Mouse (Mus musculus): ENCODE data around the gene Ffar4. TPM values are rescaled to one million over a fixed set of nuclear protein-coding genes. Genes with fewer than 3 reads are reported as not detected.

Gene Ffar4
- polyA plus RNA-seq, 1 experiment = not detected

GRCm38 (mm10) chr19:38109506-38110242, 12.8 kb downstream of the Ffar4 start:
- H3K27me3 ChIP-seq (ENCODE audit: control insufficient read depth, insufficient read depth, insufficient read length) = peaks cover 8% of the 10 kb centered on the region
- H3K4me2 ChIP-seq (ENCODE audit: low read depth) = no peak overlapping the region
- no peak overlapping the region for H3ac ChIP-seq (ENCODE audit: control insufficient read depth, insufficient read length)
- H3K36me3 ChIP-seq (ENCODE audit: control insufficient read depth, insufficient read depth) = no peaks in the 10 kb centered on the region
- H3K4me3 ChIP-seq = no peak overlapping the region
- TF ChIP-seq MYOD1 (IDR thresholded peaks at IDR 0.05; ENCODE audit: control insufficient read depth in 1 of 3, insufficient read length in 2 of 3, low read depth in 2 of 3) (no peak), USF1 (IDR thresholded peaks at IDR 0.05; ENCODE audit: low read depth) (no peak), MYOG (IDR thresholded peaks at IDR 0.05; ENCODE audit: control insufficient read depth in 1 of 3, insufficient read depth in 1 of 3, insufficient read length in 2 of 3, low read depth in 2 of 3) (no peak), POLR2AphosphoS2 (IDR thresholded peaks at IDR 0.05; ENCODE audit: insufficient read length, low read depth) (no peak), MAX (IDR thresholded peaks at IDR 0.05; ENCODE audit: low read depth) (no peak), POLR2A (IDR thresholded peaks at IDR 0.05; ENCODE audit: insufficient read length, low read depth) (no peak), REST (IDR thresholded peaks at IDR 0.05; ENCODE audit: insufficient read depth, insufficient read length) (no peak), CEBPB (IDR thresholded peaks at IDR 0.05; ENCODE audit: insufficient read depth, poor library complexity, severe bottlenecking) (no peak), TCF12 (IDR thresholded peaks at IDR 0.05; ENCODE audit: insufficient read depth, poor library complexity, severe bottlenecking) (no peak)
- no peaks in the 10 kb centered on the region for H3K79me2 ChIP-seq (ENCODE audit: control insufficient read depth, insufficient read depth)

GRCm38 (mm10) chr19:38111056-38111455, 14.2 kb downstream of the Ffar4 start:
- H3K36me3 ChIP-seq (ENCODE audit: control insufficient read depth, insufficient read depth) = no peaks in the 10 kb centered on the region
- no peaks in the 10 kb centered on the region for H3K79me2 ChIP-seq (ENCODE audit: control insufficient read depth, insufficient read depth)
- H3K4me2 ChIP-seq (ENCODE audit: low read depth) = peak overlapping the region; percentile 64
- no peak for TF ChIP-seq MYOD1 (IDR thresholded peaks at IDR 0.05; ENCODE audit: control insufficient read depth in 1 of 3, insufficient read length in 2 of 3, low read depth in 2 of 3)
- no peak for TF ChIP-seq SRF (IDR thresholded peaks at IDR 0.05; ENCODE audit: control insufficient read depth, insufficient read length, low read depth)
- TF ChIP-seq REST (IDR thresholded peaks at IDR 0.05; ENCODE audit: insufficient read depth, insufficient read length) = no peak
- no peak for TF ChIP-seq MYOG (IDR thresholded peaks at IDR 0.05; ENCODE audit: control insufficient read depth in 1 of 3, insufficient read depth in 1 of 3, insufficient read length in 2 of 3, low read depth in 2 of 3)
- TF ChIP-seq POLR2AphosphoS2 (IDR thresholded peaks at IDR 0.05; ENCODE audit: insufficient read length, low read depth) = no peak
- TF ChIP-seq POLR2A (IDR thresholded peaks at IDR 0.05; ENCODE audit: insufficient read length, low read depth) = no peak
- no peak for TF ChIP-seq TCF12 (IDR thresholded peaks at IDR 0.05; ENCODE audit: insufficient read depth, poor library complexity, severe bottlenecking)
- TF ChIP-seq TCF3 (IDR thresholded peaks at IDR 0.05; ENCODE audit: insufficient read length, low read depth) = no peak
- TF ChIP-seq MAX (IDR thresholded peaks at IDR 0.05; ENCODE audit: low read depth) = no peak
- no peak for TF ChIP-seq CEBPB (IDR thresholded peaks at IDR 0.05; ENCODE audit: insufficient read depth, poor library complexity, severe bottlenecking)
- TF ChIP-seq E2F4 (IDR thresholded peaks at IDR 0.05; ENCODE audit: insufficient read depth) = no peak
- TF ChIP-seq USF1 (IDR thresholded peaks at IDR 0.05; ENCODE audit: low read depth) = no peak
- H3ac ChIP-seq (ENCODE audit: control insufficient read depth, insufficient read length) = no peak overlapping the region
- no peaks in the 10 kb centered on the region for H3K27me3 ChIP-seq (ENCODE audit: control insufficient read depth, insufficient read depth, insufficient read length)
- no peak overlapping the region for H3K4me3 ChIP-seq

- H3K79me2 ChIP-seq (ENCODE audit: control insufficient read depth, insufficient read depth) = no peaks in the 10 kb centered on the region
- no peak overlapping the region for H3K4me2 ChIP-seq (ENCODE audit: low read depth)
- no peak overlapping the region for H3ac ChIP-seq (ENCODE audit: control insufficient read depth, insufficient read length)
- TF ChIP-seq SRF (IDR thresholded peaks at IDR 0.05; ENCODE audit: control insufficient read depth, insufficient read length, low read depth) (no peak), MYOG (IDR thresholded peaks at IDR 0.05; ENCODE audit: control insufficient read depth in 1 of 3, insufficient read depth in 1 of 3, insufficient read length in 2 of 3, low read depth in 2 of 3) (no peak), POLR2AphosphoS2 (IDR thresholded peaks at IDR 0.05; ENCODE audit: insufficient read length, low read depth) (no peak), MAX (IDR thresholded peaks at IDR 0.05; ENCODE audit: low read depth) (no peak), CEBPB (IDR thresholded peaks at IDR 0.05; ENCODE audit: insufficient read depth, poor library complexity, severe bottlenecking) (no peak), TCF12 (IDR thresholded peaks at IDR 0.05; ENCODE audit: insufficient read depth, poor library complexity, severe bottlenecking) (no peak), TCF3 (IDR thresholded peaks at IDR 0.05; ENCODE audit: insufficient read length, low read depth) (no peak), E2F4 (IDR thresholded peaks at IDR 0.05; ENCODE audit: insufficient read depth) (no peak), MYOD1 (IDR thresholded peaks at IDR 0.05; ENCODE audit: control insufficient read depth in 1 of 3, insufficient read length in 2 of 3, low read depth in 2 of 3) (no peak), USF1 (IDR thresholded peaks at IDR 0.05; ENCODE audit: low read depth) (no peak), REST (IDR thresholded peaks at IDR 0.05; ENCODE audit: insufficient read depth, insufficient read length) (no peak), POLR2A (IDR thresholded peaks at IDR 0.05; ENCODE audit: insufficient read length, low read depth) (no peak)
- H3K27me3 ChIP-seq (ENCODE audit: control insufficient read depth, insufficient read depth, insufficient read length) = peaks cover 4% of the 10 kb centered on the region
- no peak overlapping the region for H3K4me3 ChIP-seq
- H3K36me3 ChIP-seq (ENCODE audit: control insufficient read depth, insufficient read depth) = no peaks in the 10 kb centered on the region
These were observed 15.7 kb downstream of the Ffar4 start for GRCm38 (mm10) chr19:38112575-38112974.

- no peaks in the 10 kb centered on the region for H3K36me3 ChIP-seq (ENCODE audit: control insufficient read depth, insufficient read depth)
- peaks cover 4% of the 10 kb centered on the region for H3K27me3 ChIP-seq (ENCODE audit: control insufficient read depth, insufficient read depth, insufficient read length)
- TF ChIP-seq POLR2A (IDR thresholded peaks at IDR 0.05; ENCODE audit: insufficient read length, low read depth) (no peak), USF1 (IDR thresholded peaks at IDR 0.05; ENCODE audit: low read depth) (no peak), TCF12 (IDR thresholded peaks at IDR 0.05; ENCODE audit: insufficient read depth, poor library complexity, severe bottlenecking) (no peak), POLR2AphosphoS2 (IDR thresholded peaks at IDR 0.05; ENCODE audit: insufficient read length, low read depth) (no peak), E2F4 (IDR thresholded peaks at IDR 0.05; ENCODE audit: insufficient read depth) (no peak), SRF (IDR thresholded peaks at IDR 0.05; ENCODE audit: control insufficient read depth, insufficient read length, low read depth) (no peak), MYOG (IDR thresholded peaks at IDR 0.05; ENCODE audit: control insufficient read depth in 1 of 3, insufficient read depth in 1 of 3, insufficient read length in 2 of 3, low read depth in 2 of 3) (no peak)
These were observed 18.1 kb downstream of the Ffar4 start for GRCm38 (mm10) chr19:38114834-38115491.

More at GRCm38 (mm10) chr19:38114834-38115491, 18.1 kb downstream of the Ffar4 start:
- H3K79me2 ChIP-seq (ENCODE audit: control insufficient read depth, insufficient read depth) = no peaks in the 10 kb centered on the region
- H3ac ChIP-seq (ENCODE audit: control insufficient read depth, insufficient read length) = no peak overlapping the region
- no peak overlapping the region for H3K4me2 ChIP-seq (ENCODE audit: low read depth)
- H3K4me3 ChIP-seq = no peak overlapping the region
